Mouse (Mus musculus) ovary, postnatal 10 days (tissue): ENCODE results near the gene Phactr2.

ENCODE experiments used
- DNase-seq: peaks from one replicate; pipeline ENCODE4 v3.0.0; 2022; ENCODE audit warnings: low spot score

Phactr2 gene

GRCm38 (mm10) chr10:13448283-13449045, 25.7 kb downstream of the Phactr2 start:
- no peak for DNase-seq

GRCm38 (mm10) chr10:13446791-13447249, 27.4 kb downstream of the Phactr2 start:
- peak; percentile 26 for DNase-seq

- no peak for DNase-seq
These were observed 30.0 kb downstream of the Phactr2 start for GRCm38 (mm10) chr10:13444257-13444656.

- no peak for DNase-seq
These were observed 30.6 kb downstream of the Phactr2 start for GRCm38 (mm10) chr10:13443647-13444046.

- DNase-seq = no peak
These were observed 33.9 kb downstream of the Phactr2 start for GRCm38 (mm10) chr10:13440292-13440691.

GRCm38 (mm10) chr10:13438118-13438821, 35.9 kb downstream of the Phactr2 start:
- DNase-seq = no peak

GRCm38 (mm10) chr10:13437011-13437410, 37.2 kb downstream of the Phactr2 start:
- no peak for DNase-seq

GRCm38 (mm10) chr10:13433016-13433415, 41.2 kb downstream of the Phactr2 start:
- DNase-seq = no peak

GRCm38 (mm10) chr10:13431641-13432540, 42.3 kb downstream of the Phactr2 start:
- DNase-seq = no peak

GRCm38 (mm10) chr10:13429766-13430165, 44.4 kb downstream of the Phactr2 start:
- DNase-seq = peak; percentile 25

- DNase-seq = no peak
These were observed 45.0 kb downstream of the Phactr2 start for GRCm38 (mm10) chr10:13429240-13429639.

GRCm38 (mm10) chr10:13428536-13428935, 45.7 kb downstream of the Phactr2 start:
- DNase-seq = no peak

GRCm38 (mm10) chr10:13427599-13427998, 46.6 kb downstream of the Phactr2 start:
- no peak for DNase-seq

GRCm38 (mm10) chr10:13425198-13425597, 49.0 kb downstream of the Phactr2 start:
- no peak for DNase-seq

- DNase-seq = no peak
These were observed 49.7 kb downstream of the Phactr2 start for GRCm38 (mm10) chr10:13424508-13424907.

- DNase-seq = no peak
These were observed 50.2 kb downstream of the Phactr2 start for GRCm38 (mm10) chr10:13424015-13424414.

- no peak for DNase-seq
These were observed 52.1 kb downstream of the Phactr2 start for GRCm38 (mm10) chr10:13422121-13422520.

- DNase-seq = no peak
These were observed 55.0 kb downstream of the Phactr2 start for GRCm38 (mm10) chr10:13419246-13419645.

- DNase-seq = no peak
These were observed 58.6 kb downstream of the Phactr2 start for GRCm38 (mm10) chr10:13415489-13416104.

GRCm38 (mm10) chr10:13412202-13412923, 61.8 kb downstream of the Phactr2 start:
- no peak for DNase-seq

- DNase-seq = no peak
These were observed 63.2 kb downstream of the Phactr2 start for GRCm38 (mm10) chr10:13411056-13411455.
